Mouse (Mus musculus): Measurements from ENCODE around the gene Mrtfb. TPM values are rescaled to one million over a fixed set of nuclear protein-coding genes. Genes with fewer than 3 reads are reported as not detected.
"Not testable (repeated sequence)": the region's sequence is repeated elsewhere in the genome, so short reads cannot be mapped to it uniquely, and the experiment has no call there.

The Mrtfb gene
- polyA plus RNA-seq, 1 experiment: 17.2 TPM

DNA sequence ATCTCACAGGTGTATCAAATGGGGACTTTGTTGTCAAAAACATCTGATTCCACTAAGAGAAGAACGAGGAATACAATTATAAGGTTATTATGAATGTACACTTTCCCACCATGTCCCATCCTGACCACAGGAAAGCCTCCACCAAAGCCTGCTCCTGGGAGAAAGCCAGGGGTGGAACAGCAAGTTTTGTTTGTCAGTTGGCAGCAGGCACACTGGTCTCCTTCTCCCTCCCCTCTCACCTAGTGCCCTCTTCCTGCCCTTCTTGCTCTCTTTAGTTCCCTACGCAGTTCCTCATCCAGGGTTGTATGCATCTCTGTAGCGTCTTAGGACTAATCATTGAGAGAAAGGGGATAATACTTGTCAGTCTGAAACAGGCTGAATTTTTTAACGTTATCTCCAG, 81.8 kb downstream of the Mrtfb start:
- no peak overlapping the region for H3K27ac ChIP-seq (ENCODE audit: insufficient read depth, low read depth, low read length)
- H3K4me1 ChIP-seq (ENCODE audit: control insufficient read depth, insufficient read depth, low read length): peaks cover 30% of the 10 kb centered on the region
- H3K4me3 ChIP-seq (ENCODE audit: insufficient read depth, low read length): no peak overlapping the region
- TF ChIP-seq POLR2A (IDR thresholded peaks at IDR 0.05; ENCODE audit: borderline replicate concordance, low read depth, low read length): no peak
- no peak for TF ChIP-seq CTCF (IDR thresholded peaks at IDR 0.05; ENCODE audit: low read depth, low read length)

- Histone ChIP-seq H3K4me1 (ENCODE audit: control insufficient read depth, insufficient read depth, low read length) (peaks cover 30% of the 10 kb centered on the region), H3K27ac (ENCODE audit: insufficient read depth, low read depth, low read length) (no peak overlapping the region), H3K4me3 (ENCODE audit: insufficient read depth, low read length) (no peak overlapping the region)
- TF ChIP-seq CTCF (IDR thresholded peaks at IDR 0.05; ENCODE audit: low read depth, low read length): no peak
- TF ChIP-seq POLR2A (IDR thresholded peaks at IDR 0.05; ENCODE audit: borderline replicate concordance, low read depth, low read length): no peak
Measured at GRCm38 (mm10) chr16:13339433-13339832, 83.2 kb downstream of the Mrtfb start.

GRCm38 (mm10) chr16:13345822-13346221, 89.5 kb downstream of the Mrtfb start:
- not testable (repeated sequence) for H3K4me1 ChIP-seq (ENCODE audit: control insufficient read depth, insufficient read depth, low read length); H3K27ac ChIP-seq (ENCODE audit: insufficient read depth, low read depth, low read length); H3K4me3 ChIP-seq (ENCODE audit: insufficient read depth, low read length)

DNA sequence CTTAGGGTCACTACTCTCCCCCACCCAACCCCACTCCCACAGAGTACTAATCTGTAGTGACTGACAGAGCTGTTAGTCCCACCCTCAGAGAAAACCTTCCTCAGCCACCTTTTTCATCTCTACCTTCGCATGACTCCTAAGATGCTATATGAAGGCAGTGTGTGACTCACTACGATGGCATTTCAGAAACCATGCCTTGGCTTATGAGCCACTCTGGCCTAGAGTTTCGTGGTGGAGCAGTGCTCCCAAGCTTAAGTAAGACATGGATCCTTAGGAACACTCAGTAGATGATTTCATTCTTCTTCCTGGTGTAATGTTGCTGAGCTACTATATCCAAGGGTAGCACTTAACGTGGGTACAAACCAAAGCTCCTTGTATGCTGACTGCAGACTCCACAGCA, 94.4 kb downstream of the Mrtfb start:
- no peaks in the 10 kb centered on the region for H3K4me1 ChIP-seq (ENCODE audit: control insufficient read depth, insufficient read depth, low read length)
- no peak overlapping the region for H3K4me3 ChIP-seq (ENCODE audit: insufficient read depth, low read length)
- H3K27ac ChIP-seq (ENCODE audit: insufficient read depth, low read depth, low read length): no peak overlapping the region
- TF ChIP-seq CTCF (IDR thresholded peaks at IDR 0.05; ENCODE audit: low read depth, low read length): no peak
- no peak for TF ChIP-seq POLR2A (IDR thresholded peaks at IDR 0.05; ENCODE audit: borderline replicate concordance, low read depth, low read length)

- TF ChIP-seq POLR2A (IDR thresholded peaks at IDR 0.05; ENCODE audit: borderline replicate concordance, low read depth, low read length) (no peak), CTCF (IDR thresholded peaks at IDR 0.05; ENCODE audit: low read depth, low read length) (no peak)
- H3K4me3 ChIP-seq (ENCODE audit: insufficient read depth, low read length): no peak overlapping the region
- no peaks in the 10 kb centered on the region for H3K4me1 ChIP-seq (ENCODE audit: control insufficient read depth, insufficient read depth, low read length)
- H3K27ac ChIP-seq (ENCODE audit: insufficient read depth, low read depth, low read length): no peak overlapping the region
Measured at GRCm38 (mm10) chr16:13351268-13351667, 95.0 kb downstream of the Mrtfb start.

GRCm38 (mm10) chr16:13353927-13354326, 97.6 kb downstream of the Mrtfb start:
- Histone ChIP-seq H3K27ac (ENCODE audit: insufficient read depth, low read depth, low read length) (no peak overlapping the region), H3K4me3 (ENCODE audit: insufficient read depth, low read length) (no peak overlapping the region), H3K4me1 (ENCODE audit: control insufficient read depth, insufficient read depth, low read length) (peaks cover 12% of the 10 kb centered on the region)
- TF ChIP-seq POLR2A (IDR thresholded peaks at IDR 0.05; ENCODE audit: borderline replicate concordance, low read depth, low read length) (no peak), CTCF (IDR thresholded peaks at IDR 0.05; ENCODE audit: low read depth, low read length) (no peak)

GRCm38 (mm10) chr16:13354431-13354830, 98.2 kb downstream of the Mrtfb start:
- Histone ChIP-seq H3K27ac (ENCODE audit: insufficient read depth, low read depth, low read length) (no peak overlapping the region), H3K4me1 (ENCODE audit: control insufficient read depth, insufficient read depth, low read length) (peaks cover 12% of the 10 kb centered on the region), H3K4me3 (ENCODE audit: insufficient read depth, low read length) (no peak overlapping the region)
- TF ChIP-seq CTCF (IDR thresholded peaks at IDR 0.05; ENCODE audit: low read depth, low read length) (no peak), POLR2A (IDR thresholded peaks at IDR 0.05; ENCODE audit: borderline replicate concordance, low read depth, low read length) (no peak)

DNA sequence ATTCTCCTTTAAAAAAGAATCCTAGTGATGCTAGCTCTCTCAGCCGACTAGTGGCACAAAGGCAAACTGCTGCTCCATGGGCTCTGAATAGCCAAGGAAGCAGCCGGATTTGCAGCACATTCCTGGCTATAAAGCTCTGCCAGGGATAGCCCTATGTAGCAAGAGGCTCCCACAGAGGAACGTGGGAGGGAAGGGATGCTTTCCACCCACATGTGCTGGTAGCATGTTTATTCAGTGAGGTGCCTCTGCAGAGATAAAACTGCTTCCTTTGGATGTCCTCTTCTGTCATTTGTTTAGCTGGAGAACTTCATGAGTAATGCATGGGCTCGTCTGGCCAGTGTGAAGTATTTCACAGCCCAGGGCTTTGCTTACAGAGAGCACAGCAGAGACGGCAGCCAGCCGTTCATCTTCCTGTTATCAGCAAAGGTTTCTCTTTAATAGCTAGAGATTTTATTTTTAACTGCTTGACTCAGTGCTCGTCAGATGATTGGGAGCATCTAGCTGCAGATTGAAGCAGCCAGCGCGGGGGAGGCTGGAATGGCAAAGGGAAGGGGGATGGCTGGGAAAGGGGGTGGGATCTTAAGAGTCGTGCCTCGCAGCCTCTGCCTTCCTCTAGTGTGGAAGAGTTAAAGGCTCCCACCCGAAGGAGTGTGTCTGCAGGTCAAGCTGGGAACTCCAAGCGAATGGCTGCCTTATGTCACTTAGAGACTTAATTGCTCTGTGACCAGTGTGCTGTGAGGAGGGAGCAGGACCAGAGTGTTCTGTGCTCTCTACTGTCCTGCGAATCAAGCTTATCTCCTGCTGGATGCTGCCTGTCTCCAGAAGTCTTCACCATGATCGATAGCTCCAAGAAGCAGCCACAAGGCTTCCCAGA, 101.8 kb downstream of the Mrtfb start:
- TF ChIP-seq POLR2A (IDR thresholded peaks at IDR 0.05; ENCODE audit: borderline replicate concordance, low read depth, low read length) (no peak), CTCF (IDR thresholded peaks at IDR 0.05; ENCODE audit: low read depth, low read length) (no peak)
- Histone ChIP-seq H3K4me1 (ENCODE audit: control insufficient read depth, insufficient read depth, low read length) (peaks cover 12% of the 10 kb centered on the region), H3K27ac (ENCODE audit: insufficient read depth, low read depth, low read length) (no peak overlapping the region), H3K4me3 (ENCODE audit: insufficient read depth, low read length) (0 out of 2 replicates have a peak overlapping the region, but pooled peaks have one; percentile 3)

DNA sequence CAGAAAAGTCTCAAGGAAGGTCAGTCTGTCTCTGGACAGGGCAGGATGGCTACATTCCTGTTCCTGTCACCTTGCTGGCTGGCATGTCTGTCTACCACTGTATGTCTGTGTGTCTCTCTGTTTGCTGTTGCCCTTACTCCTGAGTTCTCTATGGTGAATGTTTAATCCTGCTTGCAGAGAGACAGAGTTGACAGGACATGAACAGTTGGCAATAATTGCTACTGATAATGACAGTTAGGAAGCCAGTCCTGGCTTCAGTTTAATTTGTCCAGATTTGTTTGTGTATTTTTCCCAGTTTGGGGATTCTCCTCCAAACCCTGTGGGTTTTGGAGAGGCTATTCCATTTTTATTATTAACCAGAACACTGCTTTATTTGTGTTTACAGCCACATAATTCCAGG, 102.5 kb downstream of the Mrtfb start:
- H3K27ac ChIP-seq (ENCODE audit: insufficient read depth, low read depth, low read length): no peak overlapping the region
- peaks cover 12% of the 10 kb centered on the region for H3K4me1 ChIP-seq (ENCODE audit: control insufficient read depth, insufficient read depth, low read length)
- TF ChIP-seq CTCF (IDR thresholded peaks at IDR 0.05; ENCODE audit: low read depth, low read length): no peak
- no peak for TF ChIP-seq POLR2A (IDR thresholded peaks at IDR 0.05; ENCODE audit: borderline replicate concordance, low read depth, low read length)
- H3K4me3 ChIP-seq (ENCODE audit: insufficient read depth, low read length): 0 out of 2 replicates have a peak overlapping the region, but pooled peaks have one; percentile 3

GRCm38 (mm10) chr16:13359405-13359858, 103.2 kb downstream of the Mrtfb start:
- Histone ChIP-seq H3K4me3 (ENCODE audit: insufficient read depth, low read length) (no peak overlapping the region), H3K4me1 (ENCODE audit: control insufficient read depth, insufficient read depth, low read length) (peaks cover 14% of the 10 kb centered on the region), H3K27ac (ENCODE audit: insufficient read depth, low read depth, low read length) (no peak overlapping the region)
- TF ChIP-seq CTCF (IDR thresholded peaks at IDR 0.05; ENCODE audit: low read depth, low read length): no peak
- no peak for TF ChIP-seq POLR2A (IDR thresholded peaks at IDR 0.05; ENCODE audit: borderline replicate concordance, low read depth, low read length)

Measured in bone marrow macrophage, adult 2 months (primary cell).